Mouse (Mus musculus) CD8-positive naive resting alpha-beta T cell, adult 2 months (primary cell): ENCODE results near the gene Fcrl5.
"Not testable (repeated sequence)": the region's sequence is repeated elsewhere in the genome, so short reads cannot be mapped to it uniquely, and the experiment has no call there.

Source experiments
- DNase-seq, 2 experiments: peaks; one replicate each; pipeline ENCODE4 v3.0.0; 2022; ENCODE audit warnings: low read depth in 2 of 2, low spot score in 2 of 2

The Fcrl5 gene

DNA sequence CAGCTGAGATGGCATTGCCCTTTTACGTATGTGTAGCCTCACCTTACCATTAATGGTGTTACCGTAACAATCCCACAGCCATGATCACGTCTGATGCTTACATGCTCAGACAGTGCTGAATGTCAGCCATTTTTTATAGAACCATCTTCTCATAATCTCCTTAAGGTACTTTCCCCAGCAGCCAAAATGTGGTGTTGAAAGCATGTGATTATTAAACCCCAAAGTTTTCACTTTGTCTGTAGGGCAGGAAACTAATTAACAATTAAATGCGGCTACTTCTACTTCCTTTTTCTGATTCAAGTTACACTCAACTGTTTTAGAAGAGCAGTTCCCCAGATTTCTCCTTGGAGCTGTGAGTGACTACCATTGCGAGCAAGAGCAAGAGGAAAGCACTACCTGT, at the start of gene Fcrl5:
Fcrl5 (plus strand) TSS at position 295 of the 400 bp plus-strand sequence.
- no peak for DNase-seq

- no peak for DNase-seq
These were observed 44.6 kb upstream of the Fcrl5 start for GRCm38 (mm10) chr3:87390935-87391334.

- no peak for DNase-seq
These were observed 36.8 kb upstream of the Fcrl5 start for GRCm38 (mm10) chr3:87398809-87399208.

GRCm38 (mm10) chr3:87399906-87400305, 35.7 kb upstream of the Fcrl5 start:
- no peak for DNase-seq

DNA sequence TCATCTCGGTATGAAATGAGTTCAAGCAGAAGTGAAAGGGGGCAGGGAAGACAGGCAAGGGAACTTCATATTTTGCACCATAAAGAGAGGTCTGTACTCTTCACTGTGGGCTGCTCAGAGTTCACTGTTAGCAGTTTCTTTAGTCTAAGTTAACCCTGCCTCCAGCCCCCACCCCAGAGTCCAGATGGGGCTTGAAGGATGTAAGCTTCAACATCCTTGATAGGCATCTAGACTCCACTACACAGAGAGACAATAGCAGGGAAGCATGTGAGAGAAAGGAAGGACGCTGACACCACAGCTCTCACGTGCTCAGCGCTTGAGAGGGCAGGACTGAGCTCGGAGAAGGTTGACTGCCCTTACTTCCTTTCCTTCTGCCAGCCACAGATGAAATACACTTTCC, 34.3 kb upstream of the Fcrl5 start:
- DNase-seq = peak; percentile 6 to 27

DNA sequence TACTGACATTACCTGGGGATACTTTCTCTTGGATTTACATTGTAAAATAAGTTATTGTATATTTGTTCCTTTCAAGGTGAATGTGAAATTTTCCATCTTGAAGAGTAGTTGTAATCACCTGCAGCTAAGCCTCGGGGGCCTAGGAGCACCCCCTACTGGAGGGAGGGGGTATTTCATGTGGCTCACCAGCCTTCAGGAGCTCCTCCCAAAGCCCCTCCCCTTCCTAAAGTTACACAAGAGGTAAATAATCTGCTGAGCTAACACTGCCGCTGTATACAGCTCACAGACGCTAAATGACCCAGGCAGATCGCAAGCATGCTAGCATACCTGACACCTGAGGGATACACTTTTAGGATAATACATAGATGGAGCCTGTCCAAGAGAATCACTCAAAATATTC, 27.4 kb upstream of the Fcrl5 start:
- peak; percentile 23 to 37 for DNase-seq

DNA sequence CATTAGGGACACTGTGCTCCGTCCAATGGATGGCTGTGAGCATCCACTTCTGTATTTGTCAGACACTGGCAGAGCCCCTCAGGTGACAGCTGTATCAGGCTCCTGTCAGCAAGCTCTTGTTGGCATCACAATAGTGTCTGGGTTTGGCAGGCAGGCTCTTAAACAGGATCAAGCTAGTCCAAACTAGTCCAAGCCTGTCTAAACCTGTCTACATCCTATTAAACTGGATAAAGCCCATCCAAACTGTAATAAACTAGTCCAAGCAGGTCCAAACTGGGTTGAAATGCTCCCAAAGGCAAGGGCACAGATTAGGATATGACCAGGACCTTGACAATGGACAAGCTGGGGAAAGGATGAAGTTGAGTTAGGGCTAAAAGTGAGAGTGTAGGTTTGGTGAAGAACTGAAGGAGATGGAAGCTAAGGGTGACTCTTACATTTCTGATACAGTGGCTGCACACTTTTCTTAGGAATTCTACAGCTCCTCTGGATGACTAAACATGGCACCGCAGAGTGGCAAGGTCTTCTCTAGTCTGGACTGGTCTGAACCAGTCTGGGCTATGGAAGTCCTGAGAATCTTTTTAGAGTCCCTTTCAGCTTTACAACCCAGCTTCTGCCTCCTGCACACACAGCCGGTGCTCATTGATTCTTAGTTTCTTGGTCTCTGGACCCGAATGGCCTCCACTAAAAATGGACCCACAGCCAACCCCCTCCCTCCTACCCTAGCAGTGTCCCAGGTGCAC, 26.2 kb upstream of the Fcrl5 start:
- no peak for DNase-seq

GRCm38 (mm10) chr3:87410605-87411004, 25.0 kb upstream of the Fcrl5 start:
- no peak for DNase-seq

GRCm38 (mm10) chr3:87411150-87411549, 24.4 kb upstream of the Fcrl5 start:
- peak; percentile 35 to 41 for DNase-seq

DNA sequence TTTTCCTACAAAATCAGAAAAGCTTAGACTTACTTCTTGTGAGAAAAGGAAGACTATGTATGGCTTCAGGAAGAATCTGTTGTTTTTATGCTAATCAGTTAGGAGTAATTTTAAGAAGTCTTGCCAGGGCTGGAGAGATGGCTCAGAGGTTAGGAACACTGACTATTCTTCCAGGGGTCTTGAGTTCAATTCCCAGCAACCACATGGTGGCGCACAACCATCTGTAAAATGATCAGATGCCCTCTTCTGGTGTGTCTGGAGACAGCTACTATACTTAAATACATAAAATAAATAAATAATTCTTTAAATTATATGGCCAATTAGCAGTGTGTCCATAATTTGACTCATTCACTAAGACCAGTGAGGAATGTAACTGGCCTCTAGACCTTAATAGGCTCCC, 14.9 kb upstream of the Fcrl5 start:
- DNase-seq = no peak

GRCm38 (mm10) chr3:87422386-87422910, 13.1 kb upstream of the Fcrl5 start:
- no peak for DNase-seq

- no peak for DNase-seq
These were observed 5.0 kb downstream of the Fcrl5 start for GRCm38 (mm10) chr3:87440586-87440985.

GRCm38 (mm10) chr3:87443968-87444367, 8.4 kb downstream of the Fcrl5 start:
- DNase-seq = no peak

DNA sequence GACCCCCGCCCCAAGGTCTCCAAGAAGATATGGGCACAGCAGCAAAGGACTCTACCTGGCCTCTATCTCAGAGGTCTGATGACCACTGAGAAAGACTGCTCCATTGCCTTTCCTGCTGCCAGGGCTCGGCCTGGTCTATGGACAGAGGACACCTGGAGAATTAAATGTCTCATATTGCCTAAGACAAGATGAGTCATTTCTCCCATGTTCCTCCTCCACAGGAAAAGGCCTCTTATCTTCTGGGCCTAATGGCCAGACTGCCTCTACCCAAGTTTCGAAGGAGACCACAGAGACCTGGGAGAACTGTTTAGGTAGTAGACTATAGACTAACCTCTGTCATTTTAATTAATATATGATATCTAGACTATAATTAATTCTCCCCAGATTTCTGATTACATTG, 29.9 kb downstream of the Fcrl5 start:
- no peak for DNase-seq

DNA sequence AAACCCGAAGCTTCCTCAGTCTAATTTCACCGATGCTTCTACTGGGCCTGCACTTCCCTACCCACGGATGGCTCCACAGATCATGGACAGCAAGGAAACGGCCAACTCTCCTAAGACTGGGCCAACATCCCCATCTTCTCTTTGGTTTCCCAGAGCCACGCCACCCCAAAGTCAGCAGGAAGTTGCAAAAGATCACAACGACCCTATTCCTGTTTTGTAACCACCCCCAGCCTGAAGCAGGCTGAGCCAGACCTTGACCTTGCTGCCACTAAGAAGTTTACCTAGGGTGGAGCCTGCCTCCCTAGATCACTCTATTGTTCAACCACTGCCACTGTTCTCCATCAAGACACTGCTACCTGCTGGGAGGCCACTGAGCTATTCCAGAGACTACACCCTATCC, 31.4 kb downstream of the Fcrl5 start:
- DNase-seq = no peak

DNA sequence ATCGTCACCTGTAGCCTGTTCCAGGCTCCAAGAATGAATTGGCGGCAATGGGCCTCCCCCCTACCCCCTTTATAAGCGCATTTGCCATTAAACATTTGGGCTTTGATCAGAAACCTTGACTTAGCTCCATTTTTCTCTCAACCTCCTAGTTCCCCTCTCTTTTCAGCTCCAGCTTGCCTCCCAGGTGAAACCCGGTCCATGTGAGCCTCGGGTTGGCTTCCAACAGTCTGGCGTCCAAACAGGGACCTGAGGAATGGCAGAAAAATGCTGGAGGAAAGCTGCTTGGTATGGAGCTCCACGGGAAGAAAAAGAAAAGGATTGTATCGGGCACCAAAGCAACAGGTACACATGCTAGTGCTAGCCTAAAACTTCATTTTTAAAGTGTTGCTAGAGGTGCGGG, 31.8 kb downstream of the Fcrl5 start:
- DNase-seq = no peak

DNA sequence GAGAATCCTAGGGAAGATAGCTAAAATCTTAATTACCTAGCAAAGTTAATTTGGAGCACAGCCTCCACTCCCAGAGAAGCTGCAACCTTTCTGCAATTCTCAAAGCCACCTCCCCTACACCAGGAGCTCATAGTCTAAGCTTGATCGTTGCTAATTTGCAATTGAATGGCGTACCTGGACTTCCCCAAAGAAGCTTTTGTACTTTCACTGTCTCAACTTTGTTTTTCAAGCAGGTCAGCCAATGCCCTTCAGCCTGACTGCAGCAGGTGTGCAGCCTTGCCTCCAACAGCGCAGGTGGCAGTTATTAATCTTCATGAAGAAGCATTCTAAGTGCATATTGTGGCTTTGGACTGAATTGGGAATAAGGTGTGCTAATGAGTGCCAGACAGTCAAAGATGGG, 42.4 kb downstream of the Fcrl5 start:
- DNase-seq = not testable (repeated sequence)

DNA sequence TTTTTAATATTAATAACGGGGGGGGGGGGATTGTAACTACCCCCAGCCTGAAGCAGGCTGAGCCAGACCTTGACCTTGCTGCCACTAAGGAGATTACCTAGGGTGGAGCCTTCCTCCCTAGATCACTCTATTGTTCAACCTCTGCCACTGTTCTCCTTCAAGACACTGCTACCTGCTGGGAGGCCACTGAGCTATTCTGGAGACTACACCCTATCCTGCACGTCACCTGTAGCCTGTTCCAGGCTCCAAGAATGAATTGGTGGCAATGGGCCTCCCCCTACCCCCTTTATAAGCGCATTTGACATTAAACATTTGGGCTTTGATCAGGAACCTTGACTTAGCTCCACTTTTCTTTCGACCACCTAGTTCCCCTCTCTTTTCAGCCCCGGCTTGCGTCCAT, 43.0 kb downstream of the Fcrl5 start:
- not testable (repeated sequence) for DNase-seq

DNA sequence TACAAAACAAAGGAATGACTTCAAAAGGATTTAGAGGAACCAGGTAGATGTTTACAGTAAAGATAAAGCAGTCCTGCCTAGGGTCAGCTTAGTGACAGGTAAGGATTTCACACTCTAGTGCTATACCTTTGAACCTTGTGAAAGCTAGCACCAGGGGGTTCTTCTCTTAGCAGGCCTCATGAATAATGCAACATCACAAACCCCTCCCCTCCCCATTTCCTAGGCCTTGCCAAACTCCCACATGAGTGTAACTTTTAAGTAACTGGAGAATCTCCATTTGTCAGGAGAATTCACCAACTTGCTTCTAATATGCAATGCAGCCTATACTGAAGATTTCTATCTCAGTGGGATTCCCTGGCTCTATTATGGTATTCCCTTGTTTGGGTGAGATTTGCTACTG, 43.7 kb downstream of the Fcrl5 start:
- DNase-seq = not testable (repeated sequence)

DNA sequence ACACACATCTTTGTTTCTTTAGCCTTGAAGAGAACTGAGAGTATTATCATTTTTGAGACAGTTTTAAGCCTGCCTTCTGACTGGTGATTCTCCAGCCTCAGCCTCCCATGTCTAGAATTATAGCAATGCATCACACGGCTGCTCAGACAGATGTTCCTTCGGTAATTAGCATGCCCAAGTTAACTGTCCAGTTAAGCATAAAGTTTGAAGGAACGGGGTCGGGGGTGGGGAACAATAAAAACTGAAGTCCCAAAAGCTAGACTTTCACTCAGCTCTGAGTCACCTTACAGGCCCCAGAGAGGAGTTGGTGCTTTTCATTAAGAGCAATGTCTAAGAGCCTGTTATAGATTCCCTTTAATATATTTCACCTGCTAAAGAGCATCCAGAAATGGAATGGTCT, 51.8 kb downstream of the Fcrl5 start:
- no peak for DNase-seq

- no peak for DNase-seq
These were observed 52.3 kb downstream of the Fcrl5 start for GRCm38 (mm10) chr3:87487911-87488310.

GRCm38 (mm10) chr3:87498266-87498665, 62.7 kb downstream of the Fcrl5 start:
- no peak for DNase-seq

GRCm38 (mm10) chr3:87499072-87499471, 63.5 kb downstream of the Fcrl5 start:
- peak; percentile 30 to 68 for DNase-seq
